Mouse (Mus musculus) liver, postnatal 0 days (tissue): ENCODE results near the gene Duoxa1.

Experiments
- CTCF ChIP-seq: sonication (generic); IDR thresholded peaks from 2 replicates; pipeline ENCODE4 v1.5.1; 2016; ENCODE audit warnings: antibody characterized with exemption, low read depth
- EP300 ChIP-seq: IDR thresholded peaks from 2 replicates; pipeline ENCODE4 v1.6.1; 2016; ENCODE audit warnings: antibody characterized with exemption, low read depth, mild to moderate bottlenecking

GRCm38 (mm10) chr2:122255997-122256396, 57.5 kb downstream of the Duoxa1 start:
- no peak for TF ChIP-seq CTCF
- TF ChIP-seq EP300: no peak
